Mouse (Mus musculus): ENCODE data around the gene Gpr180. TPM values are rescaled to one million over a fixed set of nuclear protein-coding genes. Genes with fewer than 3 reads are reported as not detected.

Gene Gpr180
- polyA plus RNA-seq, 1 experiment from 2014 or later: 47.5 TPM

GRCm38 (mm10) chr14:118191442-118191841 lies 54.5 kb downstream of the Gpr180 start:
- WGBS: 85% methylated on average over 9 of the region's 9 CpGs
- Histone ChIP-seq H3K4me2 (no peak overlapping the region), H3K9me3 (no peaks in the 10 kb centered on the region), H3K27ac (replicated peaks) (no peak overlapping the region), H3K27me3 (no peaks in the 10 kb centered on the region; the same call in 1 of the 2 replicates), H3K4me3 (no peak overlapping the region), H3K36me3 (no peaks in the 10 kb centered on the region), H3K9ac (no peak overlapping the region), H3K4me1 (replicated peaks) (no peaks in the 10 kb centered on the region)
- ATAC-seq (ENCODE audit: low FRiP score, low read depth): no peak

GRCm38 (mm10) chr14:118193001-118193628 lies 56.2 kb downstream of the Gpr180 start:
- WGBS: 49% methylated on average over 10 of the region's 10 CpGs
- ATAC-seq (ENCODE audit: low FRiP score, low read depth): no peak
- Histone ChIP-seq H3K4me1 (replicated peaks) (no peaks in the 10 kb centered on the region), H3K4me2 (no peak overlapping the region), H3K4me3 (no peak overlapping the region), H3K9ac (no peak overlapping the region), H3K27me3 (no peaks in the 10 kb centered on the region; the same call in 1 of the 2 replicates), H3K36me3 (no peaks in the 10 kb centered on the region), H3K9me3 (no peaks in the 10 kb centered on the region), H3K27ac (replicated peaks) (no peak overlapping the region)

- WGBS: 55% methylated on average over 10 of the region's 10 CpGs
- no peak overlapping the region for H3K4me3 ChIP-seq
- no peaks in the 10 kb centered on the region for H3K4me1 ChIP-seq (replicated peaks)
- H3K4me2 ChIP-seq: no peak overlapping the region
- no peaks in the 10 kb centered on the region for H3K36me3 ChIP-seq
- no peak for ATAC-seq (ENCODE audit: low FRiP score, low read depth)
- no peaks in the 10 kb centered on the region; the same call in 1 of the 2 replicates for H3K27me3 ChIP-seq
- no peak overlapping the region for H3K27ac ChIP-seq (replicated peaks)
- H3K9ac ChIP-seq: no peak overlapping the region
- H3K9me3 ChIP-seq: no peaks in the 10 kb centered on the region
Observed at GRCm38 (mm10) chr14:118193663-118194062, 56.7 kb downstream of the Gpr180 start.

- Histone ChIP-seq H3K27me3 (no peaks in the 10 kb centered on the region; the same call in 1 of the 2 replicates), H3K4me1 (replicated peaks) (no peaks in the 10 kb centered on the region), H3K4me3 (no peak overlapping the region), H3K36me3 (no peaks in the 10 kb centered on the region), H3K9ac (no peak overlapping the region), H3K27ac (replicated peaks) (no peak overlapping the region), H3K9me3 (no peaks in the 10 kb centered on the region), H3K4me2 (peak overlapping the region; percentile 35; the same call in 1 of the 2 replicates)
- ATAC-seq (ENCODE audit: low FRiP score, low read depth): no peak
- 47% methylated on average over 13 of the region's 13 CpGs for WGBS
Observed at GRCm38 (mm10) chr14:118194219-118194914, 57.4 kb downstream of the Gpr180 start.

- Histone ChIP-seq H3K27me3 (no peaks in the 10 kb centered on the region; the same call in 1 of the 2 replicates), H3K9me3 (no peaks in the 10 kb centered on the region), H3K4me1 (replicated peaks) (no peaks in the 10 kb centered on the region), H3K36me3 (no peaks in the 10 kb centered on the region), H3K9ac (no peak overlapping the region), H3K4me2 (no peak overlapping the region), H3K4me3 (no peak overlapping the region), H3K27ac (replicated peaks) (no peak overlapping the region)
- no peak for ATAC-seq (ENCODE audit: low FRiP score, low read depth)
- WGBS: 64% methylated on average over 12 of the region's 12 CpGs
Observed at GRCm38 (mm10) chr14:118197063-118197462, 60.1 kb downstream of the Gpr180 start.

- Histone ChIP-seq H3K27ac (replicated peaks) (no peak overlapping the region), H3K4me1 (replicated peaks) (no peaks in the 10 kb centered on the region), H3K4me3 (no peak overlapping the region), H3K36me3 (no peaks in the 10 kb centered on the region), H3K4me2 (no peak overlapping the region), H3K27me3 (no peaks in the 10 kb centered on the region), H3K9ac (no peak overlapping the region), H3K9me3 (no peaks in the 10 kb centered on the region)
- WGBS: 95% methylated on average over 3 of the region's 3 CpGs
- no peak for ATAC-seq (ENCODE audit: low FRiP score, low read depth)
Observed at GRCm38 (mm10) chr14:118200731-118201130, 63.8 kb downstream of the Gpr180 start.

- Histone ChIP-seq H3K4me2 (no peak overlapping the region), H3K4me1 (replicated peaks) (no peaks in the 10 kb centered on the region), H3K9me3 (no peaks in the 10 kb centered on the region), H3K4me3 (no peak overlapping the region), H3K27me3 (no peaks in the 10 kb centered on the region), H3K27ac (replicated peaks) (no peak overlapping the region), H3K36me3 (no peaks in the 10 kb centered on the region), H3K9ac (no peak overlapping the region)
- WGBS: 91% methylated on average over 5 of the region's 5 CpGs
- no peak for ATAC-seq (ENCODE audit: low FRiP score, low read depth)
Observed at GRCm38 (mm10) chr14:118202006-118202405, 65.0 kb downstream of the Gpr180 start.

- Histone ChIP-seq H3K9ac (no peak overlapping the region), H3K36me3 (no peaks in the 10 kb centered on the region), H3K9me3 (no peaks in the 10 kb centered on the region), H3K27ac (replicated peaks) (no peak overlapping the region), H3K27me3 (no peaks in the 10 kb centered on the region), H3K4me3 (no peak overlapping the region), H3K4me1 (replicated peaks) (no peaks in the 10 kb centered on the region), H3K4me2 (no peak overlapping the region)
- ATAC-seq (ENCODE audit: low FRiP score, low read depth): no peak
- WGBS: 75% methylated on average over 7 of the region's 7 CpGs
Observed at GRCm38 (mm10) chr14:118203031-118203430, 66.1 kb downstream of the Gpr180 start.

- WGBS: 86% methylated on average over 3 of the region's 3 CpGs
- Histone ChIP-seq H3K4me3 (no peak overlapping the region), H3K9ac (no peak overlapping the region), H3K27ac (replicated peaks) (no peak overlapping the region), H3K36me3 (no peaks in the 10 kb centered on the region), H3K9me3 (no peaks in the 10 kb centered on the region), H3K27me3 (no peaks in the 10 kb centered on the region), H3K4me1 (replicated peaks) (no peaks in the 10 kb centered on the region), H3K4me2 (no peak overlapping the region)
- no peak for ATAC-seq (ENCODE audit: low FRiP score, low read depth)
Observed at GRCm38 (mm10) chr14:118207347-118207746, 70.4 kb downstream of the Gpr180 start.

- Histone ChIP-seq H3K4me2 (no peak overlapping the region), H3K4me1 (replicated peaks) (no peaks in the 10 kb centered on the region), H3K27me3 (0 out of 2 replicates have a peak, but pooled peaks cover 6% of the 10 kb centered on the region), H3K27ac (replicated peaks) (no peak overlapping the region), H3K9me3 (no peaks in the 10 kb centered on the region), H3K9ac (no peak overlapping the region), H3K36me3 (no peaks in the 10 kb centered on the region), H3K4me3 (no peak overlapping the region)
- 6% methylated on average over 5 of the region's 5 CpGs for WGBS
- ATAC-seq (ENCODE audit: low FRiP score, low read depth): 0 out of 2 replicates have a peak, but pooled peaks have one; percentile 66
Observed at GRCm38 (mm10) chr14:118209642-118210041, 72.7 kb downstream of the Gpr180 start.

- WGBS: 72% methylated on average over 15 of the region's 15 CpGs
- no peak for ATAC-seq (ENCODE audit: low FRiP score, low read depth)
- Histone ChIP-seq H3K4me3 (no peak overlapping the region), H3K27ac (replicated peaks) (no peak overlapping the region), H3K4me1 (replicated peaks) (no peaks in the 10 kb centered on the region), H3K4me2 (no peak overlapping the region), H3K9me3 (no peaks in the 10 kb centered on the region), H3K9ac (no peak overlapping the region), H3K27me3 (peaks cover 11% of the 10 kb centered on the region; the same call in 1 of the 2 replicates), H3K36me3 (no peaks in the 10 kb centered on the region)
Observed at GRCm38 (mm10) chr14:118212188-118212804, 75.3 kb downstream of the Gpr180 start.
